Mouse (Mus musculus) intestine, embryonic 14.5 days (tissue): ENCODE data around the gene Gskip. TPM values are rescaled to one million over a fixed set of nuclear protein-coding genes. Genes with fewer than 3 reads are reported as not detected.

Experiments
- ATAC-seq: fragments of 200-750 bp; cut with Nextera tagmentation; replicated peaks from 2 replicates; pipeline ENCODE4 v1.8.0; 2017; ENCODE audit warnings: low read depth, moderate number of reproducible peaks, moderate TSS enrichment, moderate library complexity; ENCODE audit not compliant: low FRiP score, low TSS enrichment
- DNase-seq: peaks from one replicate; pipeline ENCODE4 v3.0.0-alpha.2; 2018; ENCODE audit warnings: low spot score
- H3K27ac ChIP-seq: fragments of 300-500 bp; sonication (generic); 2 replicates; pipeline ENCODE4 v1.5.1; 2014; ENCODE audit warnings: low read depth, mild to moderate bottlenecking, control low read depth
- H3K27me3 ChIP-seq: fragments of 300-500 bp; sonication (generic); replicated peaks from 2 replicates; pipeline ENCODE4 v1.6.1; 2014; ENCODE audit warnings: low read length, control low read depth; ENCODE audit not compliant: control insufficient read depth, insufficient read depth
- H3K36me3 ChIP-seq: fragments of 300-500 bp; sonication (generic); 2 replicates; pipeline ENCODE4 v1.6.1; 2014; ENCODE audit warnings: low read length, control low read depth; ENCODE audit not compliant: control insufficient read depth, insufficient read depth
- H3K4me1 ChIP-seq: fragments of 300-500 bp; sonication (generic); replicated peaks from 2 replicates; pipeline ENCODE4 v1.6.1; 2014; ENCODE audit warnings: low read length, control low read depth, mixed read lengths; ENCODE audit not compliant: control insufficient read depth, insufficient read depth
- H3K4me2 ChIP-seq: fragments of 300-500 bp; sonication (generic); 2 replicates; pipeline ENCODE4 v1.6.1; 2014; ENCODE audit warnings: low read length
- H3K4me3 ChIP-seq: fragments of 300-500 bp; sonication (generic); 2 replicates; pipeline ENCODE4 v1.5.1; 2014; ENCODE audit warnings: low read depth, low read length, control low read depth, mixed read lengths
- H3K9ac ChIP-seq: fragments of 300-500 bp; sonication (generic); 2 replicates; pipeline ENCODE4 v1.6.1; 2014; ENCODE audit warnings: mild to moderate bottlenecking, low read length
- H3K9me3 ChIP-seq: fragments of 300-500 bp; sonication (generic); 2 replicates; pipeline ENCODE4 v1.6.1; 2016; ENCODE audit warnings: low read length, control low read depth; ENCODE audit not compliant: control insufficient read depth
- WGBS: fragments of 180-500 bp; shearing (Covaris S2); extraction: QIAGEN DNeasy Blood & Tissue Kit; methylation state at CpG from one replicate; pipeline ENCODE4 v1.1.7; 2014; 5-methylcytosine and 5-hydroxymethylcytosine counted together
- polyA plus RNA-seq: library from polyadenylated mRNA; unstranded; fragments of >200 nt; fragmentation: Nextera tagmentation; extraction: Ambion mirVana; gene quantifications from 2 replicates; pipeline ENCODE4 v1.2.1, GENCODE M21; 2014

Gskip gene
- polyA plus RNA-seq, 1 experiment from 2014 or later: 29.7 TPM

GRCm38 (mm10) chr12:105685001-105685691, 517 bp downstream of the Gskip start, which contains the start of gene Atg2b:
TSS of gene Atg2b (minus strand) at chr12:105685211.
- H3K27me3 ChIP-seq: no peaks in the 10 kb centered on the region

GRCm38 (mm10) chr12:105686791-105687190, 2.2 kb downstream of the Gskip start:
- Histone ChIP-seq H3K4me2 (peak overlapping the region; percentile 66; the same call in 1 of the 2 replicates), H3K9ac (peak overlapping the region; percentile 83; the same call in 1 of the 2 replicates), H3K36me3 (peaks cover 12% of the 10 kb centered on the region; the same call in 1 of the 2 replicates), H3K27me3 (no peaks in the 10 kb centered on the region), H3K9me3 (no peaks in the 10 kb centered on the region), H3K4me3 (no peak overlapping the region), H3K4me1 (peaks cover 15% of the 10 kb centered on the region), H3K27ac (no peak overlapping the region)
- no peak for DNase-seq
- ATAC-seq: no peak
- 85% methylated on average over 3 of the region's 3 CpGs for WGBS

More at GRCm38 (mm10) chr12:105685001-105685691, 517 bp downstream of the Gskip start, which contains the start of gene Atg2b:
- DNase-seq: peak; percentile 99
- H3K4me2 ChIP-seq: peak within 1 kb of the TSS; percentile 69
- peaks cover 15% of the 10 kb centered on the region for H3K4me1 ChIP-seq
- peaks cover 10% of the 10 kb centered on the region; the same call in 1 of the 2 replicates for H3K36me3 ChIP-seq
- peak within 1 kb of the TSS; percentile 99 for H3K4me3 ChIP-seq
- peak; percentile 90 for ATAC-seq
- peak within 1 kb of the TSS; percentile 87 for H3K27ac ChIP-seq
- H3K9me3 ChIP-seq: no peaks in the 10 kb centered on the region
- WGBS: 1% methylated on average over 72 of the region's 73 CpGs
- peak within 1 kb of the TSS; percentile 83 for H3K9ac ChIP-seq

GRCm38 (mm10) chr12:105687416-105687815, 2.8 kb downstream of the Gskip start:
- H3K4me2 ChIP-seq: no peak overlapping the region
- no peak overlapping the region for H3K4me3 ChIP-seq
- 81% methylated on average over 4 of the region's 4 CpGs for WGBS
- no peak overlapping the region for H3K9ac ChIP-seq
- peaks cover 12% of the 10 kb centered on the region; the same call in 1 of the 2 replicates for H3K36me3 ChIP-seq
- H3K9me3 ChIP-seq: no peaks in the 10 kb centered on the region
- H3K27ac ChIP-seq: no peak overlapping the region
- DNase-seq (no peak), ATAC-seq (no peak)
- peaks cover 15% of the 10 kb centered on the region for H3K4me1 ChIP-seq
- H3K27me3 ChIP-seq: no peaks in the 10 kb centered on the region

GRCm38 (mm10) chr12:105688546-105688945, 3.9 kb downstream of the Gskip start:
- Histone ChIP-seq H3K4me2 (no peak overlapping the region), H3K9ac (no peak overlapping the region), H3K4me1 (peaks cover 11% of the 10 kb centered on the region), H3K27me3 (no peaks in the 10 kb centered on the region), H3K36me3 (peaks cover 17% of the 10 kb centered on the region; the same call in 1 of the 2 replicates), H3K9me3 (no peaks in the 10 kb centered on the region), H3K27ac (no peak overlapping the region), H3K4me3 (no peak overlapping the region)
- no peak for DNase-seq
- WGBS: 77% methylated on average over 4 of the region's 4 CpGs
- ATAC-seq: no peak

GRCm38 (mm10) chr12:105689435-105689834, 4.8 kb downstream of the Gskip start:
- DNase-seq (no peak), ATAC-seq (no peak)
- Histone ChIP-seq H3K4me1 (peaks cover 8% of the 10 kb centered on the region), H3K4me2 (no peak overlapping the region), H3K9me3 (no peaks in the 10 kb centered on the region), H3K27ac (no peak overlapping the region), H3K36me3 (peaks cover 17% of the 10 kb centered on the region; the same call in 1 of the 2 replicates), H3K27me3 (no peaks in the 10 kb centered on the region), H3K9ac (no peak overlapping the region), H3K4me3 (no peak overlapping the region)
- 93% methylated on average over 13 of the region's 13 CpGs for WGBS

GRCm38 (mm10) chr12:105694021-105694420, 9.4 kb downstream of the Gskip start:
- Histone ChIP-seq H3K4me3 (no peak overlapping the region), H3K4me2 (no peak overlapping the region), H3K9ac (no peak overlapping the region), H3K9me3 (no peaks in the 10 kb centered on the region), H3K27me3 (no peaks in the 10 kb centered on the region), H3K36me3 (peaks cover 20% of the 10 kb centered on the region; the same call in 1 of the 2 replicates), H3K27ac (no peak overlapping the region), H3K4me1 (no peaks in the 10 kb centered on the region)
- DNase-seq (no peak), ATAC-seq (no peak)
- WGBS: 95% methylated on average over 2 of the region's 2 CpGs

- no peaks in the 10 kb centered on the region for H3K4me1 ChIP-seq
- no peak overlapping the region for H3K4me2 ChIP-seq
- no peak overlapping the region for H3K9ac ChIP-seq
- ATAC-seq: no peak
- H3K27ac ChIP-seq: no peak overlapping the region
- 83% methylated on average over 7 of the region's 7 CpGs for WGBS
- H3K36me3 ChIP-seq: peaks cover 18% of the 10 kb centered on the region
- H3K4me3 ChIP-seq: no peak overlapping the region
- no peaks in the 10 kb centered on the region for H3K27me3 ChIP-seq
- no peak for DNase-seq
- H3K9me3 ChIP-seq: no peaks in the 10 kb centered on the region
Measured at GRCm38 (mm10) chr12:105695848-105696247, 11.2 kb downstream of the Gskip start.

GRCm38 (mm10) chr12:105697104-105697780, 12.6 kb downstream of the Gskip start:
- no peaks in the 10 kb centered on the region for H3K4me1 ChIP-seq
- no peak for ATAC-seq
- H3K27me3 ChIP-seq: no peaks in the 10 kb centered on the region
- no peaks in the 10 kb centered on the region for H3K9me3 ChIP-seq
- no peak overlapping the region for H3K4me3 ChIP-seq
- H3K27ac ChIP-seq: no peak overlapping the region
- no peak for DNase-seq
- H3K4me2 ChIP-seq: no peak overlapping the region
- no peak overlapping the region for H3K9ac ChIP-seq
- H3K36me3 ChIP-seq: peaks cover 31% of the 10 kb centered on the region
- WGBS: 88% methylated on average over 8 of the region's 8 CpGs
